Mouse (Mus musculus) limb, embryonic 12.5 days (tissue): ENCODE measurements around the gene Aadacl3. TPM values are rescaled to one million over a fixed set of nuclear protein-coding genes. Genes with fewer than 3 reads are reported as not detected.

Experiments
- ATAC-seq: fragments of 200-750 bp; cut with Nextera tagmentation; 2 replicates; pipeline ENCODE4 v1.8.0; 2017; ENCODE audit warnings: low read depth, moderate TSS enrichment; ENCODE audit not compliant: insufficient number of reproducible peaks, insufficient read depth, low FRiP score, low TSS enrichment
- H3K27ac ChIP-seq: fragments of 300-500 bp; sonication (generic); 2 replicates; pipeline ENCODE4 v1.5.1; 2016; ENCODE audit warnings: mild to moderate bottlenecking, moderate library complexity
- H3K27me3 ChIP-seq: fragments of 300-500 bp; sonication (generic); 2 replicates; pipeline ENCODE4 v1.6.1; 2016; ENCODE audit warnings: mild to moderate bottlenecking, moderate library complexity
- H3K36me3 ChIP-seq: fragments of 300-500 bp; sonication (generic); 2 replicates; pipeline ENCODE4 v1.6.1; 2016; ENCODE audit warnings: mild to moderate bottlenecking, moderate library complexity
- H3K4me1 ChIP-seq: fragments of 300-500 bp; sonication (generic); replicated peaks from 2 replicates; pipeline ENCODE4 v1.6.1; 2016
- H3K4me2 ChIP-seq: fragments of 300-500 bp; sonication (generic); 2 replicates; pipeline ENCODE4 v1.6.1; 2016; ENCODE audit warnings: mild to moderate bottlenecking, moderate library complexity
- H3K4me3 ChIP-seq: fragments of 300-500 bp; sonication (generic); replicated peaks from 2 replicates; pipeline ENCODE4 v1.5.1; 2016; ENCODE audit warnings: mild to moderate bottlenecking
- H3K9ac ChIP-seq: fragments of 300-500 bp; sonication (generic); replicated peaks from 2 replicates; pipeline ENCODE4 v1.6.1; 2016; ENCODE audit warnings: mild to moderate bottlenecking, moderate library complexity
- H3K9me3 ChIP-seq: fragments of 300-500 bp; sonication (generic); 2 replicates; pipeline ENCODE4 v1.6.1; 2016; ENCODE audit warnings: mild to moderate bottlenecking, moderate library complexity
- WGBS: fragments of 180-500 bp; shearing (Covaris S2); methylation state at CpG from one replicate; pipeline ENCODE4 v1.1.7; 2016; 5-methylcytosine and 5-hydroxymethylcytosine counted together
- polyA plus RNA-seq: library from polyadenylated mRNA; unstranded; fragments of >200 nt; fragmentation: Nextera tagmentation; extraction: Ambion mirVana; gene quantifications from 2 replicates; pipeline ENCODE4 v1.2.1, GENCODE M21; 2016

Gene Aadacl3
- polyA plus RNA-seq, 1 experiment from 2014 or later = not detected

DNA sequence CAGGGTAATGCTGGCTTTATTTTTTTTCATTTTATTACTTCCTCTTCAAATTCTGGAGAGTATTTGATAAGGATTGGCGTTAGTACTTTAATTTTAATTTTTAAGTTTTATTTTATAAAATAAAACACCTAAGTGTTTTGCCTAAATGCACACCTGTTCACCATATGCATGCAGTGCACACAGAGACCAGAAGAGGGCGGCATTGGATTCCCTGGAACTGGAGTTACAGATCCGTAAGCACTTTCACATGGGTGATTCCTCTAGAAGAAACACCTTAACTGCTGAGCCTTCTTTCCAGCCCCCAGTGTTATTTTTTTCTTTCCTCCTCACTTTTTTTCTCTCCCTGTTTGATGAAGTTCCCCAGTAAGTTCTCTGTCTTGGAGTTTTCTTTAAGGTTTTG, 34.7 kb downstream of the Aadacl3 start:
- no peak overlapping the region for H3K4me2 ChIP-seq
- H3K27ac ChIP-seq = no peak overlapping the region
- no peaks in the 10 kb centered on the region for H3K4me1 ChIP-seq
- no peaks in the 10 kb centered on the region for H3K9me3 ChIP-seq
- no peaks in the 10 kb centered on the region for H3K27me3 ChIP-seq
- H3K4me3 ChIP-seq = no peak overlapping the region
- ATAC-seq = no peak
- 22% methylated on average over 3 of the region's 3 CpGs for WGBS
- no peaks in the 10 kb centered on the region for H3K36me3 ChIP-seq
- no peak overlapping the region for H3K9ac ChIP-seq

DNA sequence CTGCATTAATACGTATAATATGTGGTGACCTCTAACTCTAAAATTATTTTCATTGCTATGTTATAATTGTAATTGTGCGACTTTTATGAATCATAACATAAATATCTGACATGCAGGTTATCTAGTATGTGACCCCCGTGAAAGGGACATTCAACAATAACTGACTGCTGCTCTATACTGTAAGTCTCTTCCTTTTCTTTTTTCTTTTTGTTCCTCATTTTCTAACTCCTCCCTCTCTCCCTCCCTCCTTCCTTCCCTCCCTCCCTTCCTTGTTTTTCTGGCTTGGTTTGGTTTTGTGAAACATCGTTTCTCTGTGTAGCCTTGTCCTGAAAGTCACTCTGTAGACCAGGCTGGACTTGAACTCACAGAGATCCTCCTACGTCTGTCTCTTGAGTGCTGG, 39.0 kb downstream of the Aadacl3 start:
- no peak overlapping the region for H3K4me3 ChIP-seq
- ATAC-seq = no peak
- 80% methylated on average over 5 of the region's 5 CpGs for WGBS
- H3K36me3 ChIP-seq = no peaks in the 10 kb centered on the region
- no peak overlapping the region for H3K9ac ChIP-seq
- H3K9me3 ChIP-seq = no peaks in the 10 kb centered on the region
- H3K4me1 ChIP-seq = no peaks in the 10 kb centered on the region
- H3K27me3 ChIP-seq = no peaks in the 10 kb centered on the region
- no peak overlapping the region for H3K4me2 ChIP-seq
- no peak overlapping the region for H3K27ac ChIP-seq

DNA sequence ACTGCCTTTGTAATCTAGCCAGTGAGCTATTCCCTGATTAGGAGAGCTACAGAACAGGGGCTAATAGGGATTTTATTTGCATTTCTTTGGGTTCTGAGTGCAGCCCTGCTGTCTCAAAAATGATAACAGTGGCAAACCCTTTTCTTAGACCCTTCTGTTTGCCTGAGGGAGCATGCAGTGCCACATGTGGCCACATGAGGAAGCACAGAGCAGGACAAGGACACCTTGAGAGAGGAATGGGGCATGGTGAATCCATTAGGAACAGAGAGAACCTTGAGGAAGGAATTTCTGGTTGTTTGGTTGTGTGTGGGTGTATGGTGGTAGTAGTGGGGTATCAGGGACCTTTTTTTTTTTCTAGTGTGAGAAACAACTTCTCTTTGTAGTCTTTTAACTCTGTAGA, 42.9 kb downstream of the Aadacl3 start:
- Histone ChIP-seq H3K9me3 (no peaks in the 10 kb centered on the region), H3K4me2 (no peak overlapping the region), H3K27ac (no peak overlapping the region), H3K36me3 (no peaks in the 10 kb centered on the region), H3K4me1 (no peaks in the 10 kb centered on the region), H3K9ac (no peak overlapping the region), H3K4me3 (no peak overlapping the region), H3K27me3 (no peaks in the 10 kb centered on the region)
- no peak for ATAC-seq

DNA sequence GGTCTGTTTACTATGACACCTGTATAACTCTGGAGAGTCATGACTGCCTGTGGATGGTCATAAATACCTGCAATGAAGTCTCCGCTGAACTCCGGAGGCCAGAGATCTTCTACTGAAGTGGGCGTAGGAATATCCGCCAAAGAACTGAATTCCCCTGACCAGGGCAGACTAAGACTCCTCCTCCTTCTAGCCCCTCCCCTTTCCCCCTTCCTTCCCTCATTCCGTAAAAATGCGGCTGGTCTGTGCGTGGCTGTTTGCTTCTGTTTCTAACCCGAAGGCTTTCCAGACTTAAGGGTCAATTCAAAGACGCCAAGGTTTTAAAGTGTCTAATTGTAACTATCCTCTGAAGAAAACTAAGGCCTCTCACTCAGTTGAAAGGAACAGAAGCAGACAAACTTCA, 55.3 kb downstream of the Aadacl3 start, which contains the start of gene Pramef12:
Gene Pramef12 (minus strand): TSS at position 175 of the 400 bp plus-strand sequence.
- no peak within 1 kb of the TSS for H3K4me2 ChIP-seq
- H3K4me3 ChIP-seq = no peak within 1 kb of the TSS
- no peaks in the 10 kb centered on the region for H3K36me3 ChIP-seq
- ATAC-seq = no peak
- no peaks in the 10 kb centered on the region for H3K4me1 ChIP-seq
- no peaks in the 10 kb centered on the region for H3K9me3 ChIP-seq
- H3K9ac ChIP-seq = no peak within 1 kb of the TSS
- WGBS = 78% methylated on average over 9 of the region's 9 CpGs
- H3K27me3 ChIP-seq = no peaks in the 10 kb centered on the region
- H3K27ac ChIP-seq = no peak within 1 kb of the TSS

DNA sequence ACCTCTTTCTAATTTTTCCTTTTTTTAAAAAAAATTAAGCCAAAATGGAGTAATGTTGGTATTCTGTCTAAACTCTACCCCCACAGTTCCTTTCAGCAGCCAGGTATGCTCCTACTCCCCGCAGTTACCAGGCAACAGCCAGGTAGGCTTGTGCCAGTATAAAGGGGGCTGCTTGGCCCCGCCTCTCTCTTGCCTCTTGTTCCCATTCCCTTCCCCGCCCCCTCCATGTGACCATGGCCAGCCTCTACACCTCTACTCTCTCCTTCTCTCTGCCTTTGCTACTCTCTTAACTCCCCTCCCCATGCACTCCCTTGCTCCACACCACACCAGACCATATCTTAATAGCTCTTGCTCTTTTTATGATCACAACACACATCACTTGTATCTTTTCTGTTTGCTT, 57.3 kb downstream of the Aadacl3 start:
- no peaks in the 10 kb centered on the region for H3K36me3 ChIP-seq
- H3K27me3 ChIP-seq = no peaks in the 10 kb centered on the region
- no peak overlapping the region for H3K4me2 ChIP-seq
- no peaks in the 10 kb centered on the region for H3K9me3 ChIP-seq
- H3K4me3 ChIP-seq = no peak overlapping the region
- ATAC-seq = no peak
- H3K9ac ChIP-seq = no peak overlapping the region
- no peak overlapping the region for H3K27ac ChIP-seq
- 74% methylated on average over 3 of the region's 3 CpGs for WGBS
- H3K4me1 ChIP-seq = no peaks in the 10 kb centered on the region

DNA sequence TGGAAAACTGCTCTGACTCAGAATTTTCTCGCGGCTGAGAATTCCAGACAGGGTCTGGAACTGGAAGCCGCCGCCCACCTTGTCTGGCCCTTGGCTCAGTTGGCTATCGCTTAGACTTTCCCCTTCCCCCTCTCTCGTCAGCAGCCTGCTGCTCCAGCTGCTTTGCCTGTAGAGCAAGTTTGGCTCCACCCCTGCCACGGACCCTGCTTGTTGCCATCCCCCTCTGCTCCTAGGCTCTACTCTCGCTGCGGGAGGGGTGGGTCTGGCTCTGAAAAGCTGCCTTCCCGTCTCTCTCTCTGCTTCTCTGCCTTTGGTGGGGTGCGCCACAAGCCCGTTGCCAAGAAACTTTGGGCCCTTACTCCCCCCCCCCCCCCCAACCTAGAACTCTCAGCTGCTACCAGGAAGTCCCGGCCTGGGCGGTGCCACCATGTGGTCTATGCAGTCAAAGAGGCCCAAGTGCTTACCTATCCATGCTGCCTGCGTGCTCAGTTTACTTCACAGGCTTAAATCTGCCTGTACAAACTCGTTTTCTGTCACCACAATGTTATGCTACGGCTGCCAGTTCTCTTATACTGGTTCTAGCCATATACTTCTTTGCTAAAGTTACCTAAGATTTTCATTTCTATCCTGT, 59.0 kb downstream of the Aadacl3 start:
- Histone ChIP-seq H3K4me1 (no peaks in the 10 kb centered on the region), H3K4me2 (peak overlapping the region; percentile 52), H3K9ac (no peak overlapping the region; the same call in 1 of the 2 replicates), H3K27me3 (no peaks in the 10 kb centered on the region), H3K36me3 (no peaks in the 10 kb centered on the region), H3K9me3 (no peaks in the 10 kb centered on the region), H3K4me3 (peak overlapping the region; percentile 36), H3K27ac (peak overlapping the region; percentile 70; the same call in 1 of the 2 replicates)
- WGBS = 5% methylated on average over 17 of the region's 17 CpGs
- peak; percentile 88 for ATAC-seq

Other genes starting within 250 kb of the Aadacl3 start
- gene Pramel5, start 183.3 kb downstream of the Aadacl3 start, polyA plus RNA-seq = not detected in 2 replicates
- gene Gm13128, start 133.5 kb downstream of the Aadacl3 start, polyA plus RNA-seq = not detected in 2 replicates
- not detected in 2 replicates for gene Gm13119, start 105.8 kb downstream of the Aadacl3 start, polyA plus RNA-seq
- gene Pramef20, start 85.8 kb downstream of the Aadacl3 start, polyA plus RNA-seq = not detected in 2 replicates
- 0.14 and 0.26 TPM in 2 replicates for gene Pramef12, start 55.3 kb downstream of the Aadacl3 start, polyA plus RNA-seq
- not detected in 2 replicates for gene 1700012P22Rik, start 25.0 kb downstream of the Aadacl3 start, polyA plus RNA-seq
- gene Gm9944, start 10.4 kb downstream of the Aadacl3 start, polyA plus RNA-seq = not detected in 2 replicates
- gene 9430007A20Rik, start 56.1 kb upstream of the Aadacl3 start, polyA plus RNA-seq = not detected in 2 replicates
- not detected in 2 replicates for gene Gm13124, start 101.4 kb upstream of the Aadacl3 start, polyA plus RNA-seq
- gene Aadacl4, start 150.0 kb upstream of the Aadacl3 start, polyA plus RNA-seq = not detected in 2 replicates
- gene Gm436, start 222.6 kb upstream of the Aadacl3 start, polyA plus RNA-seq = not detected in 2 replicates